Mouse (Mus musculus) G1E (cell line): ENCODE data around the gene Gal3st2. TPM values are rescaled to one million over a fixed set of nuclear protein-coding genes. Genes with fewer than 3 reads are reported as not detected.
A peak's percentile ranks its signal among the peaks of the same experiment; 100 is the strongest.
"Not testable (repeated sequence)": the region's sequence is repeated elsewhere in the genome, so short reads cannot be mapped to it uniquely, and the experiment has no call there.

Source experiments
- ATAC-seq: 2 replicates; pipeline ENCODE4 v1.8.0; 2016; ENCODE audit warnings: mild to moderate bottlenecking; ENCODE audit not compliant: insufficient number of reproducible peaks, poor library complexity, low FRiP score, severe bottlenecking; ENCODE audit errors: extremely low read depth
- DNase-seq: peaks from one replicate; pipeline ENCODE4 v3.0.0; 2012; ENCODE audit warnings: low spot score
- H3K27me3 ChIP-seq: 2 replicates; pipeline ENCODE4 v1.6.1; 2012; ENCODE audit warnings: mild to moderate bottlenecking, low read length, inconsistent platforms; ENCODE audit not compliant: insufficient read depth
- H3K36me3 ChIP-seq: replicated peaks from 2 replicates; pipeline ENCODE3; 2012; ENCODE audit warnings: mild to moderate bottlenecking, inconsistent platforms
- H3K4me1 ChIP-seq: 2 replicates; pipeline ENCODE4 v1.6.1; 2012; ENCODE audit warnings: low read depth, low read length, inconsistent platforms, mixed read lengths; ENCODE audit not compliant: insufficient read depth
- H3K4me3 ChIP-seq: 2 replicates; pipeline ENCODE4 v1.5.1; 2012; ENCODE audit warnings: low read depth, mild to moderate bottlenecking, inconsistent platforms, low read length, moderate library complexity, mixed read lengths
- H3K9me3 ChIP-seq: replicated peaks from 2 replicates; pipeline ENCODE4 v1.6.1; 2012; ENCODE audit warnings: inconsistent platforms
- CTCF ChIP-seq: IDR thresholded peaks from 2 replicates; pipeline ENCODE4 v1.5.1; 2012; ENCODE audit warnings: low read depth, low read length, inconsistent platforms, mixed read lengths
- GATA1 ChIP-seq: IDR thresholded peaks from 2 replicates; pipeline ENCODE4 v1.6.1; 2012; ENCODE audit warnings: borderline replicate concordance, low read length, inconsistent platforms, mixed read lengths
- GATA2 ChIP-seq: IDR thresholded peaks from 2 replicates; pipeline ENCODE4 v1.6.1; 2012; ENCODE audit warnings: low read depth, low read length, inconsistent platforms, borderline replicate concordance
- POLR2AphosphoS5 ChIP-seq: IDR thresholded peaks from 2 replicates; pipeline ENCODE4 v1.6.1; 2012; ENCODE audit warnings: low read depth, low read length, inconsistent platforms; ENCODE audit not compliant: insufficient replicate concordance
- TAL1 ChIP-seq: conservative IDR thresholded peaks from 2 replicates; pipeline ENCODE4 v1.6.1; 2012; ENCODE audit warnings: low read depth, low read length, inconsistent platforms, mixed read lengths
- polyA plus RNA-seq: library from polyadenylated mRNA; stranded (reverse); fragments of >175 nt; gene quantifications from 2 replicates; pipeline ENCODE4 v1.2.3, GENCODE M21; 2012
- total RNA-seq, 2 experiments: library from RNA; stranded (forward) in 1 of 2; stranded (reverse) in 1 of 2; fragments of 200-1000 nt in 1 of 2; fragments of >200 nt in 1 of 2; fragmentation: Nextera tagmentation in 1 of 2; gene quantifications; 2 replicates each; pipeline ENCODE4 v1.2.3; 2014 to 2017

Gene Gal3st2
- total and polyA plus RNA-seq, 3 experiments: not detected

DNA sequence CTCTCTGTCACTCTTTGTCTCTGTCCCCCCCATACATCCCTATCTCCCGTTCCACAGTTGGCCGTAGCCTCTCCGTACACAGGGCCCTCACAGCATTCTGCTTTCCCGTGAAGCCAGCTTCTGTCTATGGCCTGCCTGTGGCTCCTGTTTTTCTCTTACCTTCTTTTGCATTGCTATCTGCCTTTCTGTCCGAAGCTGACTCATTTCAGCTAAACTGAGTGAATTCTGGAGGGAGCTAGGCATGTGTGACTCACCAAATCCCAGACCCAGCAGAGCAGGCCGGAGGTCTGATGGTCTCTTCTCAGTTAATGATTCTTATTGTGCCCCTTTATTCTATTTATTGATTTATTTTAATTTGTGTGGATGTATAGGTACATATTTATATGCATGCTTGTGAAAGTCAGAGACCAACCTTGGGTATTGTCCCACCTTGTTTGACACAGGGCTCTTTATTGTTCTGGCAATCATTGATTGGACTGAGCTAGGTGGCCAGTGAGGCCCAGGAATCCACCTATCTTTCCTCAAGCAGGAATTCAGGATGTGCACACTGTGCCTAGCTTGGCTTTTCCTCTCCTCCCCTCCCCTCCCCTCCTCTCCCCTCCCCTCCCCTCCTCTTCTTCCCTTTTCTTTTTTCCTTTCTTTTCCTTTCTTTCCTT lies 25.1 kb upstream of the Gal3st2 start:
- H3K36me3 ChIP-seq: peaks cover 46% of the 10 kb centered on the region
- peaks cover 10% of the 10 kb centered on the region for H3K4me1 ChIP-seq
- TF ChIP-seq TAL1: no peak
- TF ChIP-seq POLR2AphosphoS5: no peak
- TF ChIP-seq GATA2: no peak
- TF ChIP-seq CTCF: no peak
- TF ChIP-seq GATA1: no peak
- no peak overlapping the region for H3K4me3 ChIP-seq
- ATAC-seq (no peak), DNase-seq (peak; percentile 0)
- no peaks in the 10 kb centered on the region for H3K27me3 ChIP-seq
- no peaks in the 10 kb centered on the region for H3K9me3 ChIP-seq

GRCm38 (mm10) chr1:93836532-93836913 lies 24.6 kb upstream of the Gal3st2 start:
- Histone ChIP-seq H3K9me3 (no peaks in the 10 kb centered on the region), H3K4me3 (no peak overlapping the region), H3K27me3 (no peaks in the 10 kb centered on the region), H3K4me1 (peaks cover 10% of the 10 kb centered on the region), H3K36me3 (peaks cover 46% of the 10 kb centered on the region)
- TF ChIP-seq CTCF (no peak), GATA2 (no peak), TAL1 (no peak), GATA1 (no peak), POLR2AphosphoS5 (no peak)
- DNase-seq: no peak
- no peak for ATAC-seq

- DNase-seq: peak; percentile 0
- Histone ChIP-seq H3K9me3 (no peaks in the 10 kb centered on the region), H3K4me3 (no peak overlapping the region), H3K4me1 (peaks cover 10% of the 10 kb centered on the region), H3K36me3 (peaks cover 46% of the 10 kb centered on the region), H3K27me3 (no peaks in the 10 kb centered on the region)
- TF ChIP-seq TAL1: no peak
- no peak for TF ChIP-seq CTCF
- TF ChIP-seq GATA2: no peak
- no peak for TF ChIP-seq POLR2AphosphoS5
- no peak for TF ChIP-seq GATA1
- ATAC-seq: no peak
These were observed 23.8 kb upstream of the Gal3st2 start for GRCm38 (mm10) chr1:93837335-93837734.

DNA sequence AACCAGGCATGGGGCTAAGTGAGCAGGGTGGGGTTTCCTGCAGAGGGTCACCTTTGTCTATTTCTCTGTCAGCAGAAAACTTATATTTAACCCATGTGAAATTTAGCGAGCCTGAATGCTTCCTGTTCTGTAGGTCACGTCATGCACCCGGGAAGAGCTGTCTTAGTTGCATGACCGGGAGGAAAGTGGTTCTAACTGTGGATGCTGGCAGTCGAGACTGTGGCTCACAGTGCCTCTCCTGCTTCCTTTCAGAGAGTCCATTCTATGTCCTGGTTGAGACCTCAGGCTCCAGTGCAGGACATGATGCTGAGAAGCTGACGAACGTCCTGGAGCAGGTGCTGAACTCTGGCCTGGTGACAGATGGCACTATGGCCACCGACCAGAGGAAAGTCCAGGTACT lies 22.5 kb upstream of the Gal3st2 start:
- not testable (repeated sequence) for H3K4me3 ChIP-seq, H3K4me1 ChIP-seq, DNase-seq, ATAC-seq, H3K27me3 ChIP-seq, H3K9me3 ChIP-seq
- H3K36me3 ChIP-seq: peaks cover 41% of the 10 kb centered on the region

- DNase-seq, H3K27me3 ChIP-seq, H3K4me3 ChIP-seq, H3K4me1 ChIP-seq, H3K36me3 ChIP-seq, ATAC-seq, H3K9me3 ChIP-seq: not testable (repeated sequence)
These were observed 15.2 kb upstream of the Gal3st2 start for GRCm38 (mm10) chr1:93845766-93846366.

- ATAC-seq: peak; percentile 80
- not testable (repeated sequence) for H3K4me1 ChIP-seq, DNase-seq, H3K4me3 ChIP-seq, H3K9me3 ChIP-seq, H3K27me3 ChIP-seq, H3K36me3 ChIP-seq
These were observed 5.3 kb upstream of the Gal3st2 start for GRCm38 (mm10) chr1:93855790-93856189.

DNA sequence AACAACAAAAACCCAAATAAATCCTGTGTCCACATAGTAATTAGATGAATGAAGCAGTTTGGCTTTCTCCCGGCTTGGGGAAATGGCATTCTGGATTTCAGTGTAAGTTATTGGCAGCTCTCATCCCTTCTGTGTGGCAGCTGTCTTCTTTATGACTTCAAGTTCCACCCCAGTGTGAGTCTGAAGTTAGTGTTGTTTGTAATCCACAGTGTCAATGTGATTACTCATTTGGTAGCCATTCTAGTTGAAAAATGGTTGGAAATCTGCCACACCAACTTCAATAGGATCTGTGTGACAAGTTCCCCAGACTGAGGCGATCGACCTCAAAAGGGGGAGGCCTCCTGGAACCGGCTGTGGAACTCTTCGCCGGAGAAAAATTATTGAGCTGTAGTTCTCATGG lies 3.7 kb upstream of the Gal3st2 start:
- TF ChIP-seq GATA2 (no peak), CTCF (no peak), TAL1 (no peak), POLR2AphosphoS5 (no peak)
- no peaks in the 10 kb centered on the region for H3K27me3 ChIP-seq

More for the DNA sequence above, 3.7 kb upstream of the Gal3st2 start:
- Histone ChIP-seq H3K4me1 (no peaks in the 10 kb centered on the region), H3K4me3 (no peak overlapping the region), H3K9me3 (no peaks in the 10 kb centered on the region), H3K36me3 (no peaks in the 10 kb centered on the region)
- DNase-seq: no peak
- ATAC-seq: no peak
